Mouse (Mus musculus): Measurements from ENCODE around the gene Cnpy1. TPM values are rescaled to one million over a fixed set of nuclear protein-coding genes. Genes with fewer than 3 reads are reported as not detected.

Cnpy1 gene
- polyA plus RNA-seq, 1 experiment = 0.61 TPM

DNA sequence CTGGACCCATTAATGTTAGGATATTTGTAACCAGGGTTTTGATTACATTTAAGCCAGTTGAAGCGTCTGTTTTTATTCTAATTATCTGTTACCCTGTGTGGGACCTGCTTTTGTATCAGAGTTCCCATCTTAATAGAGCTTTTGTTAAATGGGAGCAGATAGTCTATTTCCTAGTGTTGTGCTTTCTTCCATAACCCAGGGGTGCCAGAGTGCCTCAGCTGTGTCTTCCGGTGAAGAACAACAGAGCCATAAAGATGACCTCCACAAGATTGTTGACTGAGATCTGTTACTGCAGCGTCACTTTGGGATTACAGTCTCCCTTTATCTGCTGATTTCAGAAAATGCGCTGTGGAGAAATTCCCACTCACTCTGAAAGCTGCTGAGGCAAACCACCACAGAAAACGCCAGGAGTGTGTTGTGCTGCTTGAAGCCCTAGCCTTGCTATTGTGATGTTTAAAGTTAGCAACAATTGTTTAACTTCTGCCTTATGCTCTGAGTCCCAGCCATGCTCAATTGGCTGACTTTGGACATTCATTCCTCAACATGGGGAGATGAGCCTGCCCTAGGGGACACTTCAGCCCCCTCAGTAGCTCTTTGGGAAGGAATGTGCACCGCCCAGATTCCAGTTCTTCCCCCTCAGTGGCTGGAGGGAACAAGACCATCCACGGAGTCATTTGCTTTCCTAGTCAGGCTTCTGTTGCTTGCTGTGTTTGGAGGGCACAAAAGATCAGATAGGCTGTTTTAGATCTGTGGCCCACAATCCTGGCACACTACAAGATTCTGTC lies 46.3 kb downstream of the Cnpy1 start:
- DNase-seq (ENCODE audit: low read depth, low spot score) = no peak
- 24% methylated on average over 7 of the region's 7 CpGs for WGBS

DNA sequence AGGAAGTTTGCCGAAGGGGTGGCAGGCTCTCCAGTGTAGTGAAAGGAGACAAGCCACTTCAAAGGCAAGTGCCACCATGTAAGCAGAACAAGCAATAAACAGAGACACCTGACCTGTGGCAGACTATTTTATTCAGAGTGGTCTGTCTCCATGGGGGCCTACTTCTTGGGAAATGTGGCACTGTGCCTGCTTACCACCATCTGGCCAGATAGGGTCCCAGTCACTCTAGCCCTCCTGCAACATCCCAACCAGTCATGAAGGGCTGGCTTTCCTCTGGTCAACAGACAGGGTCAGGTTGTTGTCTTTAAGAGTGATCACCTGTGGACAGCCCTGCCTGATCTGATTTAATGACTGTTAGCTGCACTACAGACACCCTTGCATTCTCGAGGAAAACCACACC lies 50.1 kb downstream of the Cnpy1 start:
- 20% methylated on average over 2 of the region's 2 CpGs for WGBS
- DNase-seq (ENCODE audit: low read depth, low spot score) = no peak

DNA sequence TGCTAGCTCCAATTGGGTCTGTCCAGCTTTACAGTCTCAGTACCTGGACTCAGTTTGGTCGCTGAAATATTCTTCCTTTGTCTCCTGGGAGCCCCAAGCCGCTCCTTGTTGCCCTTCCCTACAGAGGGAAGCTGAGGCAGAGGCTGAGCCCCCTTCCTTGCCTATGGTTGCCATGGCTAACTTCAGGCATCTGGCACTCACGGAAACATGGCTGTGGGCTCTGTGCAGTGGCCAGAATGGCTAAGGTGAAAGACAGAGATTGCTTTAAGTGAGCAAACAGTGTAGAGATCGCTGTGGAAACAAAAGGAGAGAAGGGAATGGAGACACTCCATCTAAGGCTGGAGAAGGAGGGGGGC lies 53.5 kb downstream of the Cnpy1 start:
- 48% methylated on average over 4 of the region's 4 CpGs for WGBS
- DNase-seq (ENCODE audit: low read depth, low spot score) = no peak

DNA sequence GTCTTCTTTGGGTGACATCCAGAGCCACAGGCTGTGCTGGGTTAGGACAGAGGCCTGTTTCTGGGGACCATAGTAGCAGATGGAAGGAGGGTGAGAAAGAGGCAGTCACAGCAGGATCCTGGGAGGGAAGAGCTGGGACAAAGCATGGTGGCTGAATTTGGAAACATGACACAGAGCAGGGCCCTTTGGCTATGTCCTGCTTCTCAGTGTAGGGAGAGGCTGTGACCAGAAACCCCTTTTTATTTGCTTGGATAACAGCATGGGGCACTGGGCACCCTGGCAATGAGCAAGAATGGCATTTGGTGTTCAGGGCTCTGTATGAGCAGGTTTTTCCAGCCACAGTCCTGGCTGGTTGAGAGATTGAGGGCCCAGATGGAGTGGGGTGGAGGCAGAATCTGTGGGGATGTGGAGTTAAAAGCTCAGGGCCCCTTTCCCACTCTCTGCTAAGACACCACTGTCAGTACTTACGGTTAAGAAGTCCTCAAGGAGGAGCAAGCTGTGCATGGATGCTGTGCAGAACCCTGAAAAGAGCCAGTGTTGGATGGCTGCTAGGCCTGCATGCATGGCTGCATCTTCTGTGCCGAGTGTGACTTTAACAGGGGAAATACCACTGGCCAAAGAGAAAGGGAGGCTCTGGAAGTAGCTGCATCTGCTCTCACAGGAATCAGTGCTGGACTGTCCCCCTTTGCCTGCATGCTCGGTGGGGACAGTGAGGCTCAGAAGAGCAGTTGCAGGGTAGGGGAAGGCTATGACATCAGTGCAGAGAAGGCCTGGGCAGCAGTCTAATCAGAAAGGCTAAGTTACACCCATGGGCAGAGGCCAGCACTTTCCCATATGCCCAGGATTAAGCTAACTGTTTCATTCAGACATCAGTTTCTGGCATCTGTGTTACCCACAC lies 54.2 kb downstream of the Cnpy1 start:
- 36% methylated on average over 3 of the region's 3 CpGs for WGBS
- no peak for DNase-seq (ENCODE audit: low read depth, low spot score)

DNA sequence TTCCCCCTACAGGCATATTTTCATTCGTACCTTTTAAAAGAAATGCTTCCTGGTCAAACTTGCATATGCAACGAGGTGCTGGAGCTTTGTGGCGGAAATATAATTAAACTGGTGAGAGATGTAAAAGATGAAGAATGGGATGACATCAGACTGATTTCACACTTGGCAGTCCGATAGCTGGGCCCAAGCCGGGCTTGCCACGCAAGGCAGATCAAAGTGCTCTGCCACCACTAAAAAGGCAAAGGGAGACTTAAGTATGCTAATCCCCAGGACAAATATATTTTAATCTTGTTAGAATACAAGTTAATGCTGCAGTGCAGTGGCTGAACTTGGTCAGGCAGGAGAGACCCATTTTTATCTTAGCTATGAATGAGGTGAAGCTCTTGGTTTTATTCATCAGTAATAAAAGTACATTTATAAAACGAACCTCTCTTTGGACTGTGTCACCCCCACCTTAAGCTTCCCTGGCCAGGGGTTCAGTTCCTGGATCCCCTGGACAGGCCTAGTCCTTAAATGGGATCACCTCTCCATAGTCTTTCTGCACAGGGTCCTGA lies 66.3 kb downstream of the Cnpy1 start:
- whole genome bisulfite sequencing = 47% methylated on average over 7 of the region's 7 CpGs
- no peak for DNase-seq (ENCODE audit: low read depth, low spot score)

DNA sequence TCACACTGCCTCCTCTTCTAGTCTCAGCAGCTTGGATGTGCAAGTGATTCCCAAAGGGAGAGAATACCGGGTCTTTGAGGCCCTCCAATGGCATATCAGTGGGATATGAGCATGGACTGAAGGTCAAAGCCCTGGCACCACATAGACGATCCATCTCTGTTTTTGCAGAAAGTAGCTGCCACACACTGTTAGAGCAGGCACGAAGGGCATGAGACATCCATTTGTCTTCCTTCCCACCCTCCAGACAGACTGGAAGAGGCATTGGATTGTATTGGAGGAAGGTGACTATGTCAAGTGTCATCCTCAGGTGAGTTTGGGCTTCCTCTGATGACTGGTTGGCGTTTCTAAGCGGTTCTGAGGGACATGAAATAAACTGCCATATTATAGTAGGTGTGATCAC lies 67.3 kb downstream of the Cnpy1 start:
- WGBS = 22% methylated on average over 5 of the region's 5 CpGs
- no peak for DNase-seq (ENCODE audit: low read depth, low spot score)

DNA sequence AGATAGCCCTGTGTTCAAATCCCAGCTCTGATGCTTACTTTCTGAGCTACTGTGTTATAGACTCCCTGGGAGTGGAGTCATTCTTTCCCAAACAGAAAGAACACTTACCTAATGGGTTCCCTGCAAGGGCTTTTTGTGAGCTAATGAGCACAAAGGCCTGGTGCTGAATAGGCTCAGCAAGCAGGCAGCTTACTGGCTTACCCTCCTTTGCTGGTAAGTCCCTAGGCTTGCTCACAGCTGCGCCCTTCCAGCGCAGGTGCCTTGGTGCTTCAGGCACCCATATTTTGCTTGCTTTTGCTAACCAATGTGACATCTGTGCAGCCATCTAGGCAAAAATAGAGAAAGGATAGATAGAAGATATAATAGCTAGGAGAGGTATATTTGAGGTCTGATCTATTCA lies 69.0 kb downstream of the Cnpy1 start:
- 3% methylated on average over 2 of the region's 2 CpGs for WGBS
- no peak for DNase-seq (ENCODE audit: low read depth, low spot score)

DNA sequence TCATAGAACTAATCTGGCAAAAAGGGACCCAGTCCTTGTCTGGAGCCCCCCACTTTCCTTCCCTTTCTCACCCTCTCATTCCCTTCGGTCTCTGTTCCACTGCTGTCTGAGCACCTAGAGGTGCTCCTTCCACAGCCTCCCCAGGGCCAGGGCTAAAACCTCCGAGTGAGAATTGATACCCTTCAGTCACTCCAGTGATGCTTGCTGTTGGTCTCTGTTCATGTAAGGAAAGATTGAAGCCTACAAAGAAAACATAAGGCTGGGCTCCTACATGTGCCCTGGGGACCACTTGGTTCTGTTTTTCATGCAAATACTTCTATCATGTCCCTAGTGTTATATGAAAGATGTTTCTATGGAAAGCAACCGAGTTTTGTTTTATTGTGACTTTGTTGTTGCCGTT lies 69.6 kb downstream of the Cnpy1 start:
- no peak for DNase-seq (ENCODE audit: low read depth, low spot score)
- 7% methylated on average over 4 of the region's 4 CpGs for WGBS

DNA sequence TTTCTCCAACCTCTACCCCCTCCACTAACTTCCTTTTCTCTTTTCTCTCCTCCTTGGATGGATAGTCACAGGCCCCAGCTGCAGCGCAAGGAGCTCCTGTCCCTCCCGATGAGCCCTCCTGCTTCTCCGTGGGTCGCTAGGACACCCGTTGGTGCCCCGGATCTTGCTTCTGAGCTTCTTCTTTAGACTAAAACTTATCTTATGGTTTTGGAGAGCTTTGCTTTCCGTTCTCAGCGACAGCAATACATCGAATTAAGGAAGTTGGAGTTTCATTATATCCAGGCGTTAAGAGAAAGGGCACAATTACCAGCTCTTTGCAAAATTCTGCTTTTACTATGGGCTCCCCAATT lies 70.1 kb downstream of the Cnpy1 start:
- WGBS = 2% methylated on average over 10 of the region's 10 CpGs
- DNase-seq (ENCODE audit: low read depth, low spot score) = no peak

DNA sequence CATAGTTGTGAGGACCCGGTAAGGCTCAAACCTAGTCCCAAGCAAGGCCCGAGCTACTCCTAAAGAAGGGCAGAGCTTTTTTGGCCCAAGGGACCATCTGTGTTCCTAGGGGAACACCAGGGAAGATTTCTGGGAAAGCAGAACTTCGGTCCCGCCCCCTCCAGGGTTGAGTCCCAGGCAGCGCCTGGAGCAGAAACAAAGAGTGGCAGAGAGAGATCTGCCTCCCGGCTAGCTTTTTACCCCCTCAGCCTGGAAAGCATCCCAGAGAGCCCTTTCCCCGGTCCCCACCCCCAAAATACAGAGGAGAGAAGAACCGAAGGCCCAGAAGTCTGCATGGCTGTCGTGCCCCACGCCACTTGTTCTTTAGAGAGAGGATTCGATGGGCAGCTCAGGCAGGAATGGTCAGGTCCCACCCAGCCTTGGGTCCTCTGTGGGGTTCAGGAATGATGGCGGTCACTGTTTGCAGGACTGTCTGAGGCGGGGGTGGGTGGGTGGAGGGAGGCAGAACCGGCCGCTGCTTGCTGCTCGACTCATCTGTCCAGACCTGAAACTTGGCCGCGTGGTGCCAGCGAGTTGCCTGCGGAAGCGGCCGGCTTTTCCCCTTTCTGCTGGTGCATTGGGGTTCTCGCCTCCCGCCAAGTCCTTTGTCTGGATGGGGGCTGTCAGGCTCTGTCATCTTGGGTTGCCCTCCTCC lies 70.6 kb downstream of the Cnpy1 start:
- 3% methylated on average over 24 of the region's 24 CpGs for WGBS
- DNase-seq (ENCODE audit: low read depth, low spot score) = no peak

DNA sequence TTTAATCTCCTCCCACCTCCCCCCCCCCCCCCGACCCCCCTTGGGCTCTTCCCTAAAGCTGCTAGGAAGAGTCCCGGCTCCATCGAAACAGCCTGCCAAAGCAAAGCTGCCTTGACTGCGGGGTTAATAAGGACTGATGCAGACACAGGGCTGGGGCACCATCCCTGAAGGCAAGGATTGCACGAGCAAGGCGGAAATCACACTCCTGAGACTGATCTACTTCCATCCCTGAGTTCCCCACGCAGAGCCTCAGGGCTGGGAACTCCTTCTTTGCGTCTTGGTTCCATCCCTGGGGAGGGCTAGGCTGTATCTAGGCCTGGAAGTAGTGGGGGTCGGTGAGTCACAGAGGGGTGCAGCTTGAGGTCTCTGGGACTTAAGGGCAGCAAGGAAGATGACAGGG lies 71.5 kb downstream of the Cnpy1 start:
- DNase-seq (ENCODE audit: low read depth, low spot score) = no peak
- 3% methylated on average over 9 of the region's 9 CpGs for WGBS

DNA sequence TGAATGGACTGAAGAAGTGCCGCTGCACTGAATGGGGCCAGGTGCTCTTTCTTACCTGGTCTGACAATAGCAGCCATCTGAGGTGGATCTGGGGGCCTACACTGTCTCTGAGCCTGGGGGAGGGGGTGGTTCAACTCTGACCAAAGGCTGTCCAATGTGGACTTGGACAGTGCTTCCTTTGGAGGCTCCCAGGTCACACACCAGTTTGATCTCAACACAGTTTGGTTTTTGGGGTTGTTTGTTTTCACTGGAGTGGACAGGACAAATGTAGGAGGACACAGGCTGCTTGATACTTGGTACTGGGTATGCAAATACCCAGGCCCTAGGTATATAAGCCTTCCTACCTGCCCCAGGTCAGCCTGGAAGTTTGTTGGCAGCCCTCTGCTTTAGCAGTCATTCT lies 71.9 kb downstream of the Cnpy1 start:
- DNase-seq (ENCODE audit: low read depth, low spot score) = no peak
- WGBS = 5% methylated on average over 1 of the region's 1 CpGs

DNA sequence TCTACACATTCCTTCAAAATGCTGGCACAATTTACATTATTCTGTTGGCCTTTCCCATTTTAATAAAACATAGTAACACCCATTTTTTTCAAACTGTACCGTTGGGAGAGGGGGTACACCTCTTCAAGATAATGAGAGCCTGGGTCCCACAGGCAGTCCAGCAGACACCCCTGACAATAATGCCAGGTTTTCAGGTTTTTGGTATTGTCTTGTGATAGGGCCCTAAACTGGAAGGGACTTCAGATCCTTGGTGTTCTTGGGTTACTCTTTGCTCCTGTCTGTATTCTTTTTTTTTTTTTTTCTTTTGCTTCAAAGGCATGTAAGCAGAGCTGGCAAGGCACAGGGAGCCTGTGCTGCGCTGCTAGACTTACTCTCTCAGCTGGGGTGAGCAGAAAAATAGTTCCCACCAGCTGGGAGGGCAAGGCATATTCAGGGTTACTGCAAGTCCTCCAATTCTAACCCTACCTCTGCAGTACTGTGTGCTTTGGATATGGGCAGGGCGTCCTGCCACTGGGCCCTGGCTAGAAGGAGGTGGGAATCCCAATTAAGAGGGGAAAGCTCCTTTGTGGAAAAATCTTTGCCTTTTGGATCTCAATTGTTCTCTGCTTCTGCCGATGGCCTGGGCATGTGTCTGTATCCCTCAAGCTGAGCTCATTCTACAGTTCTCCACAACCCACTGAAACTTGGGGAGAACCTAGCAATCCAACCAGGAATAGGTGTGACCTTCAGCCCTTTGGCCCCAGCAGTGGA lies 72.5 kb downstream of the Cnpy1 start:
- no peak for DNase-seq (ENCODE audit: low read depth, low spot score)
- WGBS = 5% methylated on average over 4 of the region's 4 CpGs

DNA sequence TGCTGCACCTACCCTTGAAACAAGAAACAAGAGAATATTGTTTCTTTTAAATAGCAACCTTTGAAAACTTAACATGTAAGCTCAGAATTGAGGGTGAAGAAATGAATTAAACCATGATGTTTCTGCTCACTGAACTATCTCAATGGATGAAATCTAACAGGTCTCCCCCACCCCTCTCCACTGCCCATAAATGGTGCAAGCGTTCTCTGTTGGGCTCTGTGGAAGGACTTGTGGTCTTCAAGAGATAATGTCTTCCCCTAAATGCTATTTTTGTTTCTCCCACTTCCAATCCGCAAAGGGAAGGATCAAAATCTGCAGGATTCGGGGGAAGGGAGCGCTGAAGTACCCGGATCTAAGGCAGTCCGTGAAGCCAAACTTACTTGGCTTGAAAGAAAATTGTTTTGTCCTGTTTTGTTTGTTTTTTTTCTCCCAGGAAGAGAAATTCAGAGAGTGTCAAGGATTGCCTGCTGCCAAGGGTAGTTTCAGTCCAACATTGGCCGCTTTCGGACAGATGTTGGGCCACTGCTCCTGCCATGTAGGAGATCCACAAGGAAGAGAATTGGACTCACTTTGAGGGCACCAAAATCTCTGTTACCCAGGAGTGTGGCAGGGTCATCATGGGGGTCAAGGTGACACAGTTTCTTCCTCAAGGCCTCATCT lies 73.2 kb downstream of the Cnpy1 start:
- WGBS = 13% methylated on average over 8 of the region's 8 CpGs
- DNase-seq (ENCODE audit: low read depth, low spot score) = no peak

DNA sequence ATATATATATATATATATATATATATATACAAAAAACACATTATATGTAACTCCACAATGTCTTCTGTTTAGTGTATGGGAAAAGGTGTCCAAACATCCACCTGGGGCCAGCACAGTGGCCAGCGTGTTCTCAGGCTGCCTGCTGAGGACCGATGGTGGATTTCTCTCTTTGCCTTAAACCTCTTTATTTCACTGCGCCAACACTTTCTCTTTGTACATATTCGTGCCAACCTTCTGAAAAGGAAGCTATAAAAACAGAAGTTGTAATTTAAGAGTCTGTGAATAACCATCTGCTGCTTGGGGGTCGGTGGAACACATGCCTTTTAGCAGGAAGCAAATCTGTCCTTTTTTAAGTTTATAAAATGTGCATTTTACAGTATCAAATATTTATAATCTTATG lies 73.9 kb downstream of the Cnpy1 start:
- DNase-seq (ENCODE audit: low read depth, low spot score) = no peak
- 12% methylated on average over 5 of the region's 5 CpGs for WGBS

DNA sequence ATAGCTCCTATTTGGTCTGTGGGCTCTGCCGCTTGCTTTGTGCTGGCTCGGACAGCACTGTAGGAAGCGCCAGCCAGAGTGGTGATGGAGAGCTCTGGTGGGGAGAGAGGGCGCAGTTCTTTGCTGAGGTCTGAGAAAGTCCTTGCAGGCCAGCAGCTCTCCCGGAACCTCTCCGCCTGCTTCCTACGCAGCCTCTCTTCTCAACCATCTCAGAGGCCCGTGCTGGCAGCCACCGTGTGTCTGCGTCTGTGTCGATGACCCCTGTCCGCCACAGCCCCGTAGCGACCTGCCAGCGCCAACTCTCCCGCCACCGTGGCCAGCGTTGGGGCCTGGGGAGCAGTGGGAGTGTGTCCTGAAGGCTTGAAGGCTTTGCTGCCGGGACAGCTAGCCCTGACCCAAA lies 74.7 kb downstream of the Cnpy1 start:
- no peak for DNase-seq (ENCODE audit: low read depth, low spot score)
- 4% methylated on average over 19 of the region's 19 CpGs for WGBS

DNA sequence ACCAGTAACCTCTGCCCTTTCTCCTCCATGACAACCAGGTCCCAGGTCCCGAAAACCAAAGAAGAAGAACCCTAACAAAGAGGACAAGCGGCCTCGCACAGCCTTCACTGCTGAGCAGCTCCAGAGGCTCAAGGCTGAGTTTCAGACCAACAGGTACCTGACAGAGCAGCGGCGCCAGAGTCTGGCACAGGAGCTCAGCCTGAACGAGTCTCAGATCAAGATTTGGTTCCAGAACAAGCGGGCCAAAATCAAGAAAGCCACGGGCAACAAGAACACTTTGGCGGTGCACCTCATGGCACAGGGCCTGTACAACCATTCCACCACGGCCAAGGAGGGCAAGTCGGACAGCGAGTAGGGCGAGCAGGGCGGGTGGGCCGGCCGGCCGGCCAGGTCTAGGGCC lies 75.5 kb downstream of the Cnpy1 start:
- DNase-seq (ENCODE audit: low read depth, low spot score) = no peak
- 9% methylated on average over 17 of the region's 17 CpGs for WGBS

DNA sequence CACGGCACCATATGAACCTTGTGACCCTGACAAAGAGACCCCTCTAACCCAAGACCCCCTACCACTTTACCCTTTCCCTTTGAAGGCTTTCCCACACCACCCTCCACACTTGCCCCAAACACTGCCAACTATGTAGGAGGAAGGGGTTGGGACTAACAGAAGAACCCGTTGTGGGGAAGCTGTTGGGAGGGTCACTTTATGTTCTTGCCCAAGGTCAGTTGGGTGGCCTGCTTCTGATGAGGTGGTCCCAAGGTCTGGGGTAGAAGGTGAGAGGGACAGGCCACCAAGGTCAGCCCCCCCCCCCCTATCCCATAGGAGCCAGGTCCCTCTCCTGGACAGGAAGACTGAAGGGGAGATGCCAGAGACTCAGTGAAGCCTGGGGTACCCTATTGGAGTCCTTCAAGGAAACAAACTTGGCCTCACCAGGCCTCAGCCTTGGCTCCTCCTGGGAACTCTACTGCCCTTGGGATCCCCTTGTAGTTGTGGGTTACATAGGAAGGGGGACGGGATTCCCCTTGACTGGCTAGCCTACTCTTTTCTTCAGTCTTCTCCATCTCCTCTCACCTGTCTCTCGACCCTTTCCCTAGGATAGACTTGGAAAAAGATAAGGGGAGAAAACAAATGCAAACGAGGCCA lies 76.3 kb downstream of the Cnpy1 start:
- WGBS = 6% methylated on average over 5 of the region's 5 CpGs
- no peak for DNase-seq (ENCODE audit: low read depth, low spot score)

Data from large intestine, adult 2 months (tissue).